Comparison of ENCODE assay signal across 8 mouse cellular contexts in the genomic region with DNA sequence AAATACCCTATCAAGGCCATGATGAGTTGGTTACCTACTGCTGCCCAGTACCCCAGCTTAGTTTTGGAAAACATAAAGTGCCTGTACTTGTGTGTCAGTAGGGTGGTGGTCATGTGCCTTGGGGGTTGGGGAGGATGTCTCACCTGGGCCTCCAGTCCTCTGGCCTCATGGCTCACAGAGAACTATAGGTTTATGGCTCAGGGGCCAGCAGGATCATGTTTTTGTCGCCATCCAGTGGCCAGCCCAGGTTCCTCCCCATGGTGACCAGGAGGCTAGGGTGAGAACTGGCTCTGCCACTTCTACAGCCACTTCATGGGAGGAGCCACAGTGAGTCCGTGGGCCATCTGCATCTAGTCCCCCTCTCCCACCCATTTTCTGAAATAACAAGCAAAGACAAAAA. TPM values are rescaled to one million over a fixed set of nuclear protein-coding genes. Genes with fewer than 3 reads are reported as not detected.
DNase-seq lines count a peak whose midpoint lies in the region; ATAC-seq and TF ChIP-seq lines count a peak whose summit lies in the region.

No protein-coding gene starts in this region.

- peaks cover 12% of the 10 kb centered on the region for H3K4me1 ChIP-seq in E14TG2a.4 (replicated peaks; ENCODE audit: low read depth, low read length)
- peaks cover 10% of the 10 kb centered on the region; the same call in 1 of the 2 replicates for H3K4me1 ChIP-seq in lung, embryonic 16.5 days (replicated peaks; ENCODE audit: control insufficient read depth, insufficient read depth, low read length)

- peak; percentile 32 for TF ChIP-seq CTCF in E14TG2a.4 (conservative IDR thresholded peaks at IDR 0.05; ENCODE audit: low read length)

- H3K4me3 ChIP-seq in E14TG2a.4 (replicated peaks; ENCODE audit: low read length), result no peak overlapping the region
- H3K4me3 ChIP-seq in lung, embryonic 16.5 days (ENCODE audit: low read length), result no peak overlapping the region

- no peaks in the 10 kb centered on the region for H3K27me3 ChIP-seq in E14TG2a.4 (ENCODE audit: insufficient read depth, low read length)
- no peaks in the 10 kb centered on the region for H3K27me3 ChIP-seq in lung, embryonic 16.5 days (ENCODE audit: control insufficient read depth, insufficient read depth, low read depth, low read length)

- H3K27ac ChIP-seq in lung, embryonic 16.5 days (ENCODE audit: low read length), result no peak overlapping the region

- peaks cover 64% of the 10 kb centered on the region for H3K36me3 ChIP-seq in E14TG2a.4 (ENCODE audit: insufficient read depth, low read length)
- peaks cover 26% of the 10 kb centered on the region for H3K36me3 ChIP-seq in lung, embryonic 16.5 days (ENCODE audit: control insufficient read depth, insufficient read depth, low read length)

- intact Hi-C loops in gastrocnemius, postnatal 36 days (cut with DNase I), result loop anchor here (1.0 to 5.0 kb wide), 2 partner anchors 40 to 108 kb away; no protein-coding TSS in a partner anchor

- ATAC-seq in lung, embryonic 16.5 days (ENCODE audit: low read depth), result peak; percentile 60; the same call in 1 of the 2 replicates
- no peak for ATAC-seq in inflammation-experienced regulatory T-cells, adult 6 months

- 9% methylated on average over 2 of the region's 2 CpGs for WGBS in lung, embryonic 16.5 days

- no peaks in the 10 kb centered on the region for H3K9me3 ChIP-seq in E14TG2a.4 (ENCODE audit: low read length)
- no peaks in the 10 kb centered on the region for H3K9me3 ChIP-seq in lung, embryonic 16.5 days (ENCODE audit: control insufficient read depth, low read length)

- H3K4me2 ChIP-seq in lung, embryonic 16.5 days (ENCODE audit: low read depth, low read length), result no peak overlapping the region

- no peak overlapping the region for H3K9ac ChIP-seq in lung, embryonic 16.5 days (ENCODE audit: low read length)

- peak; percentile 73 for DNase-seq in 3T3-L1 (ENCODE audit: low read depth, low spot score)
- peak; percentile 79 to 80 for DNase-seq in cerebellum, postnatal 14 days
- peak; percentile 45 to 54 for DNase-seq in gastrocnemius, postnatal 36 days
- DNase-seq in kidney, postnatal 10 days, result peak; percentile 78
- peak; percentile 32 for DNase-seq in retina, postnatal 7 days (ENCODE audit: low read depth, low spot score)

RNA-seq across cellular contexts. Expression of a gene that starts 16.3 kb away (rescaled TPM):
- total RNA-seq in gastrocnemius, postnatal 36 days (2021), result under 1 TPM in 1 of 2 experiments, not detected in 1; 0.37 TPM
- 0.84 and 3.2 TPM in 2 replicates for polyA plus RNA-seq in lung, embryonic 16.5 days (2015; fragmentation: Nextera tagmentation; extraction: Ambion mirVana)
- 1 to 10 TPM; 4.5 to 8.0 (median 5.1) TPM for polyA plus RNA-seq in inflammation-experienced regulatory T-cells, adult 6 months (2017; shearing (Covaris generic))

RNA-seq across cellular contexts. Expression of a gene that starts 31.6 kb away (rescaled TPM):
- total RNA-seq in gastrocnemius, postnatal 36 days (2021), result 10 to 100 TPM; 26.8 to 28.4 TPM
- 2.5 TPM in 2 replicates for polyA plus RNA-seq in lung, embryonic 16.5 days (2015; fragmentation: Nextera tagmentation; extraction: Ambion mirVana)
- under 1 TPM in 1 of 3 experiments, not detected in 2; 0.95 TPM for polyA plus RNA-seq in inflammation-experienced regulatory T-cells, adult 6 months (2017; shearing (Covaris generic))
